Mouse (Mus musculus) ES-E14 (cell line): ENCODE data around the gene Hspb9. TPM values are rescaled to one million over a fixed set of nuclear protein-coding genes. Genes with fewer than 3 reads are reported as not detected.

Experiments
- DNase-seq: peaks from one replicate; pipeline ENCODE4 v3.0.0-alpha.2; 2013; ENCODE audit warnings: low read depth, low spot score
- H3K27ac ChIP-seq: 2 replicates; pipeline ENCODE4 v1.5.1; 2012; ENCODE audit warnings: low read depth, mild to moderate bottlenecking, low read length, moderate library complexity, mixed read lengths; ENCODE audit not compliant: poor library complexity, insufficient read depth, severe bottlenecking
- H3K36me3 ChIP-seq: 2 replicates; pipeline ENCODE4 v1.6.1; 2012; ENCODE audit warnings: mild to moderate bottlenecking, low read length, moderate library complexity, mixed read lengths; ENCODE audit not compliant: control insufficient read depth, poor library complexity, insufficient read depth, severe bottlenecking
- H3K4me1 ChIP-seq, 2 experiments: fragments of 150-350 bp in 1 of 2; sonication (generic) in 1 of 2; 2 replicates each; pipeline ENCODE4 v1.6.1; 2012; ENCODE audit warnings: low read length in 2 of 2, mild to moderate bottlenecking in 1 of 2, mixed read lengths in 1 of 2; ENCODE audit not compliant: control insufficient read depth in 2 of 2, insufficient read depth in 2 of 2, poor library complexity in 1 of 2
- H3K4me3 ChIP-seq, 2 experiments: fragments of 150-350 bp in 1 of 2; sonication (generic) in 1 of 2; 2 replicates each; pipeline ENCODE4 v1.5.1; 2012; ENCODE audit warnings: low read length in 2 of 2, low read depth in 1 of 2, mild to moderate bottlenecking in 1 of 2, mixed read lengths in 1 of 2; ENCODE audit not compliant: insufficient read depth in 1 of 2, poor library complexity in 1 of 2, severe bottlenecking in 1 of 2
- H3K9ac ChIP-seq: 2 replicates; pipeline ENCODE4 v1.6.1; 2012; ENCODE audit warnings: low read depth, mild to moderate bottlenecking, low read length, mixed read lengths; ENCODE audit not compliant: poor library complexity, insufficient read depth, severe bottlenecking
- H3K9me3 ChIP-seq: fragments of 150-350 bp; sonication (generic); 2 replicates; pipeline ENCODE4 v1.6.1; 2012; ENCODE audit warnings: low read depth, mild to moderate bottlenecking, low read length; ENCODE audit not compliant: control insufficient read depth, insufficient read depth
- CHD2 ChIP-seq: IDR thresholded peaks from 2 replicates; pipeline ENCODE4 v1.6.1; 2014; ENCODE audit warnings: mild to moderate bottlenecking, low read depth, low read length, inconsistent platforms
- HCFC1 ChIP-seq: IDR thresholded peaks from 2 replicates; pipeline ENCODE4 v1.6.1; 2012; ENCODE audit warnings: low read length, inconsistent platforms, borderline replicate concordance; ENCODE audit not compliant: insufficient read depth
- MAFK ChIP-seq: IDR thresholded peaks from 2 replicates; pipeline ENCODE4 v1.6.1; 2014; ENCODE audit warnings: mild to moderate bottlenecking, low read depth, low read length, inconsistent platforms; ENCODE audit not compliant: insufficient read depth
- ZC3H11A ChIP-seq: IDR thresholded peaks from 2 replicates; pipeline ENCODE4 v1.6.1; 2012; ENCODE audit warnings: low read depth, mild to moderate bottlenecking, inconsistent platforms, low read length, borderline replicate concordance
- ZNF384 ChIP-seq: IDR thresholded peaks from 2 replicates; pipeline ENCODE4 v1.6.1; 2012; ENCODE audit warnings: low read depth, low read length, inconsistent platforms
- in situ Hi-C, 2 experiments: fragments of 600-800 bp; cut with MboI; formaldehyde crosslinking; loops; one replicate each; pipeline ENCODE4 v1.15.1; 2025; ENCODE audit warnings: low sequenced_read_pairs in 2 of 2, inconsistent platforms in 1 of 2; ENCODE audit not compliant: unreplicated experiment in 2 of 2
- total RNA-seq: library from RNA; depleted of rRNA; stranded (reverse); fragments of 300-350 nt; gene quantifications from 2 replicates; pipeline ENCODE4 v1.2.3, GENCODE M21; 2012; rRNA removed

Hspb9 gene
- total RNA-seq: 0.49 and 1.6 TPM in 2 replicates

DNA sequence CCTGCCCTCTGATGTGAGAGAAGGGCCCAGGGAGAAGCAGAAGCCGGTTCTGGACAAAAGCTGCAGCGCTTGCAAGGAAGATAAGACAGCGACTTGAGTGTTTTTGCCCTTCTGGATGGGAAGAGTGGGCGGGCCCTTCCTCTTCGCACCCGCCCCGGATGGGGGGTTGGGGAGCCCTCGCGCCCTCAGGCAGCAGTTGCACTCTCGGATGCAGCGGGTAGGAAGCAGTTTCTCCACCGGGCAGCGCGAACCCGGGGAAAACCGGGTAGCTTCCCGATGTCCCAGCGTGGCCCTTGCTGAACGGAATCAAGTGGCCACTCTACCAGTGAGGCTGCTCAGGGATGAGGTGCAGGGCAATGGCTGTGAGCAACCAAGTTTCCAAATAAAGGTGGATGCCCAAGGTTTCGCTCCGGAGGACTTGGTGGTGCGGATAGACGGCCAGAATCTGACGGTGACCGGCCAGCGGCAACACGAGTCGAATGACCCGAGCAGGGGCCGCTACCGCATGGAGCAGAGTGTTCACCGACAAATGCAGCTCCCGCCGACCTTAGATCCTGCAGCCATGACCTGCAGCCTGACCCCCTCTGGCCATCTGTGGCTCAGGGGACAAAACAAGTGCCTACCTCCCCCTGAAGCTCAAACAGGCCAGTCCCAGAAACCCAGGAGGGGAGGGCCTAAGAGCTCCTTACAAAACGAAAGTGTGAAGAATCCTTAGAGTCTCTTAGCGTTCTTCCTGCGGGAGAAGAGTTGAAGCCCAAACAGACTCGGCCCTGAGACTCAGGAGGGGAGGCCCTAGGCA, at the start of gene Hspb9:
Gene Hspb9 (plus strand): TSS at position 116 of the 799 bp plus-strand sequence.
- Histone ChIP-seq H3K4me1 (peaks cover 2 to 16% of the 10 kb centered on the region in 2 experiments; a peak in 3 of 4 replicates), H3K9me3 (no peaks in the 10 kb centered on the region), H3K36me3 (peaks cover 39% of the 10 kb centered on the region), H3K4me3 (peak within 1 kb of the TSS; percentile 85 to 94), H3K9ac (peak within 1 kb of the TSS; percentile 72), H3K27ac (peak within 1 kb of the TSS; percentile 84)
- DNase-seq: peak; percentile 73
- in situ Hi-C loops: no loop called here
- TF ChIP-seq ZNF384: no peak
- no peak for TF ChIP-seq MAFK
- TF ChIP-seq HCFC1: no peak; the same call in 1 of the 2 replicates
- TF ChIP-seq CHD2: no peak
- no peak for TF ChIP-seq ZC3H11A

DNA sequence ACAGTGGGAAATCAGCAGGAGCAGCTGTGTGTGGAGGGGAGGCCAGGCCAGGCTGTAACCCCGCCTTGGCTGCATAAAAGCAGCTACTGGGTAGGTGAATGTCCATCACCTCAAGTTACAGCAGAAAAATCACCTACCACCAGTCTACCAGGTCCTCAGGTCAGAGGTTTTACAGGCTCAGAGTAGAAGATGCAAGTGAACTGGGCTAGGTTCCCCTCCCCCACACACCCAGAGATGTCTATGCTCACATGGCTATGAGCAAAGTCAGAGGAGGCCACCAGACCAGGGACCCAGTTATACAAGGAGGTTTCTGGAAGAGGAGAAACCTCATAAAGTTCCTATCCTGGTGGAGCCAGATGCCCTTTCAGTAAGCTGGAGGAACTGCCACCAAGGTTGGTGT, 42.6 kb upstream of the Hspb9 start:
- H3K36me3 ChIP-seq: no peaks in the 10 kb centered on the region
- no peak overlapping the region for H3K27ac ChIP-seq
- no peak overlapping the region for H3K9ac ChIP-seq
- peaks cover 3 to 5% of the 10 kb centered on the region in 2 experiments; a peak in 2 of 4 replicates for H3K4me1 ChIP-seq
- H3K4me3 ChIP-seq: no peak overlapping the region
- DNase-seq: no peak
- peaks cover 11% of the 10 kb centered on the region for H3K9me3 ChIP-seq
- TF ChIP-seq MAFK (no peak), CHD2 (no peak), ZNF384 (no peak), ZC3H11A (no peak), HCFC1 (no peak)
- in situ Hi-C loops: no loop called here

DNA sequence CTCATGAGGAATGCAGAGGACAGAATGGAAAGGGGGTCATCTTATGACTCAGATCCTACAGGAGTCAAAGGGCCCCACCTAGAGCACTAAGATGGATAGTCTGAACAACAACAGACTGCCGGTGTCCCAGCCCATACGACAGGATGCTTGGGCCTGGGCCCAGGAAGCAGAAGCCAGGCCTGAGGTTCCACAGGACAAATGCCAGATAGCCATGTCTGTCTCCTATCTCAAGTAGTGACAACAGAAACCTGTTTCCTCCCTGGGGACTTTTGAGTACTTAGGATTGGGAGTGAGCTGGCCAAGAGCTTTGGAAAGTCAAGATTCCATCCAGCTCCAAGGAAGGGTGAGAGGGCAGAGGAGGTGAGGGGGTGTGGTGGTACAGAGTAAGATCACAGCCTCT, 41.7 kb upstream of the Hspb9 start:
- no peak for TF ChIP-seq MAFK
- TF ChIP-seq ZC3H11A: no peak
- TF ChIP-seq ZNF384: no peak
- no peak for TF ChIP-seq HCFC1
- no peak for TF ChIP-seq CHD2
- no peak overlapping the region for H3K27ac ChIP-seq
- H3K9me3 ChIP-seq: peaks cover 11% of the 10 kb centered on the region
- H3K9ac ChIP-seq: no peak overlapping the region
- no peak overlapping the region for H3K4me3 ChIP-seq
- H3K36me3 ChIP-seq: no peaks in the 10 kb centered on the region
- no peak for DNase-seq
- H3K4me1 ChIP-seq: peaks cover 3 to 5% of the 10 kb centered on the region in 2 experiments; a peak in 2 of 4 replicates
- in situ Hi-C loops: no loop called here

DNA sequence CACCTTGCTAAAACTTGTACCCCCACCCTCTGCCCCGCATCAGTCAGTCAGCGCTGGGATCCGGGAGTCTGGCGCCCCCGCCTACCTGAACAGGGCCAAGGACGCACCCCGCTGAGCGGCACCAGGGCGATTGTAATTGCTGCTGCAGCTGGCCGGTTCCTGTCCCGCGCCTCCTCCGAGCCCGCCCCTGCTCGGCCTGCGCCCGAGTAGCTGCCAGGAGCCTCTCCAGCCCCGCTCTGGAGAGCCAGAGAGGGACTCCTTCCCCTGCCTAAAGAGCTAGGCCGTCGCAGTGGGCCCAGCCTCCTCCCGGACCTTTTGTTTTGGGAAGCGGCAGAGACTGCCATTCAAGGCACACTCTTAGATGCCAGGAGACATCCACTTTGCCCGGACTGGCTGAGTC, 40.5 kb upstream of the Hspb9 start:
- H3K9ac ChIP-seq: no peak overlapping the region
- H3K9me3 ChIP-seq: peaks cover 11% of the 10 kb centered on the region
- TF ChIP-seq ZC3H11A (no peak), HCFC1 (no peak), CHD2 (no peak), ZNF384 (no peak), MAFK (no peak)
- in situ Hi-C loops: no loop called here
- H3K4me1 ChIP-seq: peaks cover 3 to 13% of the 10 kb centered on the region in 2 experiments; a peak in 2 of 4 replicates
- H3K4me3 ChIP-seq: peak overlapping the region; percentile 20 to 35; a peak in 2 of 4 replicates
- H3K36me3 ChIP-seq: no peaks in the 10 kb centered on the region
- H3K27ac ChIP-seq: no peak overlapping the region
- no peak for DNase-seq
